Mouse (Mus musculus) c-Kit-negative CD71-positive TER-119-positive erythroid progenitor cells, embryonic 14.5 days (primary cell): ENCODE measurements around the gene Arfgap2.

Experiments
- DNase-seq: peaks from one replicate; pipeline ENCODE4 v3.0.0-alpha.2; 2013; ENCODE audit warnings: low read depth, low spot score

Arfgap2 gene

GRCm38 (mm10) chr2:91308680-91309079, 43.9 kb downstream of the Arfgap2 start:
- no peak for DNase-seq

DNA sequence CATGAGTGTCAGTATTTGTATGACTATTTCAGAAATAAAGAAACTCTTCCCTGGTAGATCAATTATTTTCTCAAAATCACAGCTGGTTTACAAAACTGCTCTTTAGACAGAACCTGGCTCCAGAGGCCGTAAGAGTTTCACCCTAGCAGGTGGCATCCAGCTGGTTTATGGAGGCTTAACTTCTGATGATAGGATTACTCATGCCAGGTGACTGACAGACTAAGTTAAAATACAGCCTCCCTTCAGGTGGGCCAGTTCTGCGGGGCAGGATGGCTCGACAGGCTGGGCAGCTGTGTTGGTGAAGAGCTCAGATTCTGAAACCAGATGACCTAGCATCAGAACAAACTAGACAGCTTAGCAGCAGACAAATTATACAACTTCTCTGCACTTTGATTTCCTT, 44.8 kb downstream of the Arfgap2 start:
- no peak for DNase-seq

DNA sequence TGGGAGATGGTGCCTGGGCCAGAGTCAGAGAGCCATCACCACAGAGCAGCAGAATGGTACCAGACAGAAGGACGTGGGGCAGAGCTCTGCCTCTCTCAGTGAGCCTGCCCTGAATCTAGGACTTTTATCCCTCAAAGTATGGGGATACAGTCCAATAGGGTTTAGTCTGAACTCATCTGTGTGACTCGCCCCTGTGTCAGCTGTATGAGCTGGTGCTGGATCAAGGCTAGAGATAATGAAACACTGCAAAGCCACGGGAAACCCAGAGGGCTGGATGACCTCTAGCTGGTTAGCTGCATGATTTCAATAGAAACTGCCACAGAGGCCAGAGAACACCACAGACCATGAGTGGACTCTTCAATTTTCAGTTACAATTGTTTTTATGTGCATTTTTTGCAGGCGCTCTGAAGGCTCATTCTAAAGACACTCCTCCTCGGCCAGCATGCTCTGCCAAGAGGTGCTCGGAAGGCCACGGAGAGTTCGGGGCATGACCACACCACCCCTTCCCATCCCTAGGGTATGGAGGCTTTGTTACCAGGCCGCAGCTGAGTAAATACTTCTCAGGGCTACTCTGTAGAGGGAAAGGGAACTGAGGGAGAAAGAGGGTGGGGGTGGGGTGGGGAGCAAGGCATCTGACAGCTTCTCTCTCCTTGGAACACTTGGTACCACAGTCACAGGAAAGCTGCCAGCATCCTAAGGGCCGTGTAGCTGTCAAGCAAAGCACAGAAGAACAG, 48.0 kb downstream of the Arfgap2 start:
- no peak for DNase-seq

DNA sequence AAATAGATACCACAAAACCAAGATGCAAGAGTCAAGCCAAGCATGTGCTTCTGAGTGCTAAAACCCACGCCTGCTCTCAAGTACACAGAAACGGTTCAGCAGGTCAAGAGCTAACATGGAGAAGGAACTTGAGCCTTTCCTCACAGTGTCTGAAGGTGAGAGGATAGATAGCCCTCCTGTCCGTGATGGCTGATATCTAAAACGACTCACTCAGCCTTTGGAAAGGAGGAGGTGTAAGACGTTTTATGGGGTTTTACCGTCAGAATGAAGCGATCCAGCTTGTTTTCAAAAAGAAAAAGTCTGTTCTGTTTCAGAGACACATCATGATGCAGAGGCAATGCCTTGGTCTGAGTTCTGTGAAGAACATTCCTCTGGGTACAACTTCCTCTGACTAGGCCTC, 49.4 kb downstream of the Arfgap2 start:
- DNase-seq, result no peak

- DNase-seq, result no peak
Observed at GRCm38 (mm10) chr2:91320559-91321529, 56.1 kb downstream of the Arfgap2 start.

- DNase-seq, result no peak
Observed at GRCm38 (mm10) chr2:91321923-91322322, 57.1 kb downstream of the Arfgap2 start.

DNA sequence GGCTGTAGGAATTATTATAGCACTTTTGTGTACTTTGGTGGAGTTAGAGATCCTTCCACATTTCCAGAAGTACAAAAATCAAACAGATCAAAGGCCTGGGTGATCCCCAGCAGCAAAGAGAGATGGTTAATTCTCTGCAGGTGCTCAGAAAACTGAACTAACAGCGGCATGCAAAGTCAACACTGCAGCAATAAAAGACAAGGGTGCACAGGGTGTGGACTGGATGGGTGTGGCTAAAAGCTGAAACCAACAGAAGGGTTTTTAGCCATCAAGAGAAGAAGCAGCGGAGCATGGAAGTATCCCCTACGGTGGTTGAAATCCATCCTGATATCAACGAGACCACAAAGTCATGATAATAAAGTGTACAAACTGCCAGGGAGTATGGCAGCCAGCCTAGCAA, 57.7 kb downstream of the Arfgap2 start:
- DNase-seq, result no peak

- no peak for DNase-seq
Observed at GRCm38 (mm10) chr2:91324346-91324745, 59.6 kb downstream of the Arfgap2 start.

DNA sequence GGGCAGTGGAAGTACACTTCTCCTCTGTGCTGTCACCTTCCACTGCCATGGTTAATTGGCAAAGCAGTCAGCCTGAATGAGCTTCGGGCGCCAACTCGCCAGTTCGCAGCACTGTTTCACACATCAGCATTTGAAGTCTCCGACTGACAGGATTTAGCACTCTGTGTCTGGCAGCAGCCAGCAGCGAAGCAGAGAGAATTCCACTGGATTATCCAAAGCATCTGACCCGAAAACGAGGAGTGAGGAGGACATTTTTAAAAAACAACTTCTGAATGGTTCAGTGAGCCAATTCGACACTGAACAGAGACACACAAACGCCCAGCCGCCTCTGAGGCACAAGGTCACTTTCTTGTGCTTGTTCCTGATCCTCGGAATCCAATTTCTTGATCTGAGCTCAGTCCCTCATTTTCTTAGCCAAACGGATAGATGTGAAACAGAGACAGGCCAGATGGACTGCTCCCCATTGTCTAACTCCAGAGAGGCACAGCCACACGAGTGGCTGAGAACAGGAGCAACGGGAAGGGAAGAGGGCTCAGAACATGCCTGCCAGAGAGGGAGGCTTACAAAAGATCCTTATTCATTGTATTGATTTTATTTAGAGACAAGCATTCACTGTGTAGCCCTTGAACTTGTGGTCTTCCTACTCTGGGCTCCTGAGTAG, 60.1 kb downstream of the Arfgap2 start:
- no peak for DNase-seq
